In the genomic region with DNA sequence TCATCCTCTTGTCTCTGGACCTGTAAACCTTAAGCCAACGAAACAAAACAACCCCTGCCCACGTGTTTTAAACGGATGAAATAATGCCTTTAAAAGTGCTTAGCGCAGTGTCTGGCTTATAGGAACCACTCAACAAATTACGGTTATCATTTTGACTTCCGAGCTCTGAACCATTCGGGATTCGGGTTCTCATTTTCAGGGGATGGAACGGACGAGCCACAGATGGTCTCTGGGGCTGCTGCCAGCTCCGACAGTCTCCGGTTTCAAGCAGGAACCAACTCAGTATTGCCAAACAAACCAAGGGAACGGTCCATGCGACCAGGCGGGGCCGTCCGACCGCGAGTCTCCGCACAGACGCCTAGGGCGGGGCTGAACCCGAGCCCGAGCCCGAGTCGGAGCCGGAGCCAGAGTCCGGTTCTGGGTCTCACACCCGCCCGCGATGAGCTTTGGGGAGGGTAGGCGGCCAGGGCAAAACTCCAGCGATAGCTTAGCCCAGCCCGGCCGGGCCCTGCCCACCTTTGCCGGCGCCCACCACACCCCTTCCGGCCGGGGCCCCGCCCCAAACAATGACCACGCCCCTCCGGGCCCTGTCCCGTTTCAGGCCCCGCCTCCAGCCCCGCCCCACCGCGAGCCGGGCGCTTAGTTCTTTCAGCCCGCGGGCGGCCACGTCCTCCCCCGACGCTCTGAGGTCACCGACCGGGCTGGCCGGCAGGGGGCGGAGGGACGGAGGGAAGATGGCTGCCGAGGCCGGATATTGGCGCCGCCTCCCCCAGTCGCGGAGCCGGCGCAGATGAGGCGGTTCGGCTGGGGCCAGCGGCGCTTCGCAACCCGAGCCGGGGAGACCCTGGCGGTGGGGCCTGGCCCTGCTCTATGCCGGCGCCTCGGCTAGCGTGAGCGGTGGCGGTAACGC, we compare ENCODE assay signal across 8 mouse cellular contexts. TPM values are rescaled to one million over a fixed set of nuclear protein-coding genes. Genes with fewer than 3 reads are reported as not detected.
A peak's percentile ranks its signal among the peaks of the same experiment; 100 is the strongest.
DNase-seq lines count a peak whose midpoint lies in the region; ATAC-seq and TF ChIP-seq lines count a peak whose summit lies in the region.

A gene (plus strand): TSS at position 657 of the 910 bp plus-strand sequence.

- no peaks in the 10 kb centered on the region for H3K36me3 ChIP-seq in ES-E14 (ENCODE audit: control insufficient read depth, insufficient read depth, low read length, poor library complexity, severe bottlenecking)
- no peaks in the 10 kb centered on the region for H3K36me3 ChIP-seq in forebrain, embryonic 16.5 days (ENCODE audit: control insufficient read depth, insufficient read depth)
- H3K36me3 ChIP-seq in lung, embryonic 15.5 days = no peaks in the 10 kb centered on the region

- peak within 1 kb of the TSS; percentile 82 to 92 for H3K4me3 ChIP-seq in ES-E14 (ENCODE audit: insufficient read depth in 1 of 2, low read depth in 1 of 2, low read length in 2 of 2, poor library complexity in 1 of 2, severe bottlenecking in 1 of 2)
- H3K4me3 ChIP-seq in forebrain, embryonic 16.5 days (replicated peaks; ENCODE audit: low read length) = peak within 1 kb of the TSS; percentile 94
- H3K4me3 ChIP-seq in lung, embryonic 15.5 days = peak within 1 kb of the TSS; percentile 97

- H3K27me3 ChIP-seq in forebrain, embryonic 16.5 days (replicated peaks; ENCODE audit: control insufficient read depth, insufficient read depth, low read length) = no peaks in the 10 kb centered on the region
- no peaks in the 10 kb centered on the region for H3K27me3 ChIP-seq in lung, embryonic 15.5 days

- peaks cover 3 to 5% of the 10 kb centered on the region in 2 experiments; a peak in 3 of 4 replicates for H3K4me1 ChIP-seq in ES-E14 (ENCODE audit: control insufficient read depth in 2 of 2, insufficient read depth in 2 of 2, low read length in 2 of 2, poor library complexity in 1 of 2)
- H3K4me1 ChIP-seq in forebrain, embryonic 16.5 days (replicated peaks; ENCODE audit: control insufficient read depth, insufficient read depth, low read length) = peaks cover 27% of the 10 kb centered on the region
- peaks cover 30% of the 10 kb centered on the region for H3K4me1 ChIP-seq in lung, embryonic 15.5 days

- H3K9me3 ChIP-seq in ES-E14 (ENCODE audit: control insufficient read depth, insufficient read depth, low read depth, low read length) = no peaks in the 10 kb centered on the region
- H3K9me3 ChIP-seq in forebrain, embryonic 16.5 days (ENCODE audit: control insufficient read depth, low read length) = no peaks in the 10 kb centered on the region
- no peaks in the 10 kb centered on the region for H3K9me3 ChIP-seq in lung, embryonic 15.5 days

- intact Hi-C loops in heart, postnatal 36 days (cut with DNase I) = loop anchor here (2.0 to 10.0 kb wide), 3 partner anchors 17 to 381 kb away; a partner anchor contains a TSS

- peak; percentile 94 for DNase-seq in ES-E14 (ENCODE audit: low read depth, low spot score)
- DNase-seq in cerebellum, adult 11-12 months = peak; percentile 96
- peak; percentile 99 to 100 for DNase-seq in heart, postnatal 36 days
- peak; percentile 88 to 91 for DNase-seq in layer of hippocampus, adult 8-10 months (ENCODE audit: low spot score in 2 of 2)
- peak; percentile 96 for DNase-seq in ovary, adult 18-20 months (ENCODE audit: low spot score)
- DNase-seq in thymus, postnatal 0 days (ENCODE audit: low spot score) = peak; percentile 95

- peak within 1 kb of the TSS; percentile 68 for H3K4me2 ChIP-seq in forebrain, embryonic 16.5 days (ENCODE audit: low read length)
- H3K4me2 ChIP-seq in lung, embryonic 15.5 days = peak within 1 kb of the TSS; percentile 82

- ATAC-seq in forebrain, embryonic 16.5 days = peak; percentile 92
- peak; percentile 94 for ATAC-seq in lung, embryonic 15.5 days (ENCODE audit: borderline replicate concordance, extremely low read depth, low FRiP score, low TSS enrichment)

- H3K27ac ChIP-seq in ES-E14 (ENCODE audit: insufficient read depth, low read depth, low read length, poor library complexity, severe bottlenecking) = peak within 1 kb of the TSS; percentile 45
- H3K27ac ChIP-seq in forebrain, embryonic 16.5 days (ENCODE audit: low read length) = peak within 1 kb of the TSS; percentile 96
- H3K27ac ChIP-seq in lung, embryonic 15.5 days = peak within 1 kb of the TSS; percentile 96

- peak within 1 kb of the TSS; percentile 85 for H3K9ac ChIP-seq in ES-E14 (ENCODE audit: insufficient read depth, low read depth, low read length, poor library complexity, severe bottlenecking)
- peak within 1 kb of the TSS; percentile 99 for H3K9ac ChIP-seq in forebrain, embryonic 16.5 days (replicated peaks; ENCODE audit: low read depth, low read length)
- H3K9ac ChIP-seq in lung, embryonic 15.5 days = peak within 1 kb of the TSS; percentile 100

- in situ Hi-C loops in ES-E14 (cut with MboI; ENCODE audit: low sequenced_read_pairs in 2 of 2, unreplicated experiment in 2 of 2) = no loop called here

- WGBS in forebrain, embryonic 16.5 days = under 1% methylated on average over 77 of the region's 83 CpGs
- under 1% methylated on average over 73 of the region's 83 CpGs for WGBS in lung, embryonic 15.5 days

TF ChIP-seq in ES-E14, 5 proteins besides CTCF, POLR2A, EP300 and RAD21:
- peak; percentile 65; the same call in 1 of the 2 replicates for TF ChIP-seq HCFC1 (IDR thresholded peaks at IDR 0.05; ENCODE audit: borderline replicate concordance, insufficient read depth, low read length)
- no peak for TF ChIP-seq ZNF384 (IDR thresholded peaks at IDR 0.05; ENCODE audit: low read depth, low read length)

RNA-seq across cellular contexts. Expression of the gene that starts here (rescaled TPM):
- total RNA-seq in ES-E14 (2012; rRNA removed) = 23.0 and 24.5 TPM in 2 replicates
- polyA plus RNA-seq in forebrain, embryonic 16.5 days (2015; fragmentation: Nextera tagmentation; extraction: Ambion mirVana) = 16.9 and 18.3 TPM in 2 replicates
- 100 to 1,000 TPM; 145 to 163 TPM for total RNA-seq in heart, postnatal 36 days (2021)
- 10 to 100 TPM; 23.7 to 26.8 (median 25.7) TPM for total RNA-seq in layer of hippocampus, adult 8-10 months (2022)
- polyA plus RNA-seq in lung, embryonic 15.5 days (2015; fragmentation: Nextera tagmentation; extraction: Ambion mirVana) = 14.4 and 15.8 TPM in 2 replicates
- polyA plus RNA-seq in thymus, postnatal 0 days (2015; fragmentation: Nextera tagmentation; extraction: Ambion mirVana) = 10.8 and 11.8 TPM in 2 replicates

Comparison
In these comparisons a context has a peak if more than half of its experiments do, and no peak if none do; other contexts are left out.
1. Peak in every context shown above with its lines: DNase-seq, ATAC-seq, H3K4me3 ChIP-seq and H3K27ac ChIP-seq.
2. H3K27ac ChIP-seq: peak in every context shown above with its lines; median percentile 96 in forebrain, embryonic 16.5 days; 96 in lung, embryonic 15.5 days; 45 in ES-E14.